Mouse (Mus musculus) adrenal gland, postnatal 4 days (tissue): ENCODE measurements around the gene Ehmt2. TPM values are rescaled to one million over a fixed set of nuclear protein-coding genes. Genes with fewer than 3 reads are reported as not detected.
A peak's percentile ranks its signal among the peaks of the same experiment; 100 is the strongest.

ENCODE experiments used
- DNase-seq, 2 experiments: peaks; one replicate each; pipeline ENCODE4 v3.0.0; 2021 to 2022; ENCODE audit warnings: low spot score in 2 of 2, mixed read lengths in 2 of 2
- long read RNA-seq, 2 experiments: library from polyadenylated mRNA; stranded (forward); transcript quantifications; one replicate each; pipeline ENCODE4 v2.0.0; 2021
- total RNA-seq, 2 experiments: library from RNA; stranded (reverse); gene quantifications; 2 replicates each; pipeline ENCODE4 v1.2.3; 2021

Gene Ehmt2
- total RNA-seq: 100 to 1,000 TPM; 214 to 215 TPM
- long read RNA-seq, experiment 1, full-length matches to known transcripts: 29 of 79 reads
- long read RNA-seq, experiment 1, partial matches to known transcripts: 33 of 79 reads
- long read RNA-seq, experiment 1, other reads (novel, unspliced or antisense): 17 of 79 reads
- long read RNA-seq, experiment 2, full-length matches to known transcripts: 136 of 305 reads
- long read RNA-seq, experiment 2, partial matches to known transcripts: 112 of 305 reads
- long read RNA-seq, experiment 2, other reads (novel, unspliced or antisense): 57 of 305 reads

GRCm38 (mm10) chr17:34898160-34898586, at the start of gene Ehmt2, which contains the start of gene C2:
Gene Ehmt2, plus strand, starts transcription at chr17:34898469.
Gene C2, minus strand, starts transcription at chr17:34898265.
- peak; percentile 64 to 69 for DNase-seq

GRCm38 (mm10) chr17:34849722-34850516, 48.4 kb upstream of the Ehmt2 start, which contains the start of the genes Skiv2l and Nelfe:
Gene Skiv2l, minus strand, starts transcription at chr17:34850210.
Gene Nelfe, plus strand, starts transcription at chr17:34850391.
- peak; percentile 96 to 98 for DNase-seq

- DNase-seq: no peak
Observed at GRCm38 (mm10) chr17:34850517-34851125, 47.6 kb upstream of the Ehmt2 start.

GRCm38 (mm10) chr17:34853511-34853910, 44.8 kb upstream of the Ehmt2 start:
- DNase-seq: no peak

- no peak for DNase-seq
Observed at GRCm38 (mm10) chr17:34854761-34855160, 43.5 kb upstream of the Ehmt2 start.

- DNase-seq: no peak
Observed at GRCm38 (mm10) chr17:34855825-34856224, 42.4 kb upstream of the Ehmt2 start.

- no peak for DNase-seq
Observed at GRCm38 (mm10) chr17:34858670-34859069, 39.6 kb upstream of the Ehmt2 start.

- DNase-seq: no peak
Observed at GRCm38 (mm10) chr17:34860514-34860913, 37.8 kb upstream of the Ehmt2 start.

GRCm38 (mm10) chr17:34861704-34862415, 36.4 kb upstream of the Ehmt2 start:
- DNase-seq: no peak

GRCm38 (mm10) chr17:34862416-34863081, 35.7 kb upstream of the Ehmt2 start, which contains the start of gene Cfb:
Gene Cfb, minus strand, starts transcription at chr17:34862518.
- DNase-seq: no peak

GRCm38 (mm10) chr17:34865981-34866380, 32.3 kb upstream of the Ehmt2 start:
- no peak for DNase-seq

- DNase-seq: no peak
Observed at GRCm38 (mm10) chr17:34874321-34874720, 23.9 kb upstream of the Ehmt2 start.

GRCm38 (mm10) chr17:34879336-34879879, 18.9 kb upstream of the Ehmt2 start, which contains the start of gene Zbtb12:
Gene Zbtb12, plus strand, starts transcription at chr17:34879483.
- DNase-seq: no peak

- no peak for DNase-seq
Observed at GRCm38 (mm10) chr17:34881166-34881565, 17.1 kb upstream of the Ehmt2 start.

GRCm38 (mm10) chr17:34881683-34882310, 16.5 kb upstream of the Ehmt2 start, which contains the start of gene Gm20547:
Gene Gm20547, minus strand, starts transcription at chr17:34882042.
- DNase-seq: no peak

- no peak for DNase-seq
Observed at GRCm38 (mm10) chr17:34883332-34883731, 14.9 kb upstream of the Ehmt2 start.

- no peak for DNase-seq
Observed at GRCm38 (mm10) chr17:34884704-34885103, 13.6 kb upstream of the Ehmt2 start.

GRCm38 (mm10) chr17:34885615-34886014, 12.7 kb upstream of the Ehmt2 start:
- DNase-seq: no peak

- no peak for DNase-seq
Observed at GRCm38 (mm10) chr17:34887942-34888341, 10.3 kb upstream of the Ehmt2 start.
